Mouse (Mus musculus) lung, adult 2 months (tissue): ENCODE measurements around the gene Lfng.

ENCODE experiments used
- CTCF ChIP-seq: fragments of 200-500 bp; IDR thresholded peaks from 2 replicates; pipeline ENCODE4 v1.5.1; 2011; ENCODE audit warnings: mild to moderate bottlenecking, low read length, control low read depth; ENCODE audit not compliant: insufficient read depth
- POLR2A ChIP-seq: fragments of 200-500 bp; IDR thresholded peaks from 2 replicates; pipeline ENCODE4 v1.6.1; 2011; ENCODE audit warnings: low read depth, mild to moderate bottlenecking, control low read depth, low read length, borderline replicate concordance; ENCODE audit errors: extremely low read depth

DNA sequence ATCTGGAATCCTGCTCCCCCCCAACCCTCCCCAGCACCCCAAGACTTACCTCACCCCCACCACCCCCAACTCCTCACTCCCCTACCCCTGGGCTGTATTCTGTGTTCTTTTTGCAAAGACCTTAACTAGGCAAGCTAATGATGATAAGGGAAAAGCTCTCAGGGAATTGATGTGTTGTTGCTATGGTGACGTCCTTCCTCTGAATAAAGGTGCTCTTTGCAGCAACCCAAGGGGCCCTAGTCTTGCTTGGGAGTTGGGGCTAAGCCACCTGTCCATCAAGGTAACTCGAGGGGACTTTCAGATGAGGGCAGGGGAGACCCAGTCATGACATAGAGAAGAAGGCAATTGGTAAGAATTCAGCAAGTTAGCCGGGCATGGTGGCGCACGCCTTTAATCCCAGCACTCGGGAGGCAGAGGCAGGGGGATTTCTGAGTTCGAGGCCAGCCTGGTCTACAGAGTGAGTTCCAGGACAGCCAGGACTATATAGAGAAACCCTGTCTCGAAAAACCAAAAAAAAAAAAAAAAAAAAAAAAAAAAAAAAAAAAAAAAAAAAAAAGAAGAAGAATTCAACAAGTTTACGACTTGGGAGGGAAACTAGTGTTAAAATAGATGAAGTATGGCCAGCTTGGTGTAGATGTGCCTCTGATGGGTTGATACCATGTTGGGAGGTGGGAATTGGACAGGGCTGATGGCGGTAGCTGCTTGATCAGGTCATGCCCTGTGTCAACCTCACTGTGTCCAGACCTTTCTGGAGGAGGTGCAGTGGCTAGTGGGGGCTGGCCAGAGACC is 8.4 kb downstream of the Lfng start:
- TF ChIP-seq CTCF (no peak), POLR2A (no peak)
